Mouse (Mus musculus) ovary, postnatal 10 days (tissue): ENCODE data around the gene Mllt3.

Experiments used
- DNase-seq: peaks from one replicate; pipeline ENCODE4 v3.0.0; 2022; ENCODE audit warnings: low spot score

Mllt3 gene

GRCm38 (mm10) chr4:87953268-87953667 lies 79.9 kb downstream of the Mllt3 start:
- no peak for DNase-seq

DNA sequence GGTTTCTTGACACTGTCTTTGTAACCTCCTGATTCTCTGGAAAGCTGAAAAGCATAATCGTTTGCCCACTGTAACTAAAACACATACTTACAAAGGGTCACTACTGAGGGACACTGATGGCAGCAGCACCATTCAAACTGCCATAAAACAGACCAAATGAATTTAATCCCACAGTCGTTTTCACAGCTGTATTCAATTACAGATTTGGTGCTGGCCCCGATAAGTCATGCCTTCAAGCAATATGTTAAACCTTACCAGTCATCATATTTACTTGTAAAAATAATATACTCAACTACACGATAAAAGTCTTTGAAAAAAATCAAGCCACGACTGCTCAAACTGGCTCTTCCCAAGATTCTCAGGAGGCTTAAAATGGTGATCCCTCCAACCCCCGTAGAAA lies 83.7 kb downstream of the Mllt3 start:
- DNase-seq = no peak

- no peak for DNase-seq
Measured at GRCm38 (mm10) chr4:87944320-87944719, 88.8 kb downstream of the Mllt3 start.

- no peak for DNase-seq
Measured at GRCm38 (mm10) chr4:87942921-87943403, 90.2 kb downstream of the Mllt3 start.

- DNase-seq = no peak
Measured at GRCm38 (mm10) chr4:87939474-87940154, 93.5 kb downstream of the Mllt3 start.

GRCm38 (mm10) chr4:87936326-87936725 lies 96.8 kb downstream of the Mllt3 start:
- no peak for DNase-seq

DNA sequence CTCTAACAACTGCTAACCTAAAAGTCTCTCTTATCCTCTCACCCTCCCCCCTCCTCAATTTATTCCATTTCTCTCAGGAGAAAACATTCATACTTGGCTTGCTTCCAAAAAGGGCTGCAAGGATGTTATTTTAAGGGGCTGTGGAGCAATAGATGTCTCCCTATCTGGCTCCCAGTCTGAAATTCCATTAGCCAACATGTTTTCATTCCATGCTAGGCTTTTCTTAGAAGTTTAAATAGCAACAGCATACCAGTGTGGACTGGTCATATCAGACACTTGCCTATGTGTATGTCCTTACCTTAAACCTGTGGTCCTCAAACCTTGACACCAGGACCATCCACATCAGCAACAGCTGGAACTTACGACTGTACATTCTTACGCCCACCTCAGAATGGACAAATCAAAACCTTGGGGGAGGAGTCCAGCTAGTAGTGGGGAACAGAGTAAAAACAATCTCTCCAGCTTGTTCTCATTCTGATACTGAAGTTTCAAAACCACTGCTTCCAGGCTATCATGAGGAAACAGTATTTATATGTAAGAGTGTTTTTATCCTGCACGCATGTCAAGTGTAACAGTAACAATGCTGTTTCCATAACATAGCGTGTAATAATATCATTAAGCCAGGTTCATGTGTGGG lies 99.3 kb downstream of the Mllt3 start:
- DNase-seq = no peak

DNA sequence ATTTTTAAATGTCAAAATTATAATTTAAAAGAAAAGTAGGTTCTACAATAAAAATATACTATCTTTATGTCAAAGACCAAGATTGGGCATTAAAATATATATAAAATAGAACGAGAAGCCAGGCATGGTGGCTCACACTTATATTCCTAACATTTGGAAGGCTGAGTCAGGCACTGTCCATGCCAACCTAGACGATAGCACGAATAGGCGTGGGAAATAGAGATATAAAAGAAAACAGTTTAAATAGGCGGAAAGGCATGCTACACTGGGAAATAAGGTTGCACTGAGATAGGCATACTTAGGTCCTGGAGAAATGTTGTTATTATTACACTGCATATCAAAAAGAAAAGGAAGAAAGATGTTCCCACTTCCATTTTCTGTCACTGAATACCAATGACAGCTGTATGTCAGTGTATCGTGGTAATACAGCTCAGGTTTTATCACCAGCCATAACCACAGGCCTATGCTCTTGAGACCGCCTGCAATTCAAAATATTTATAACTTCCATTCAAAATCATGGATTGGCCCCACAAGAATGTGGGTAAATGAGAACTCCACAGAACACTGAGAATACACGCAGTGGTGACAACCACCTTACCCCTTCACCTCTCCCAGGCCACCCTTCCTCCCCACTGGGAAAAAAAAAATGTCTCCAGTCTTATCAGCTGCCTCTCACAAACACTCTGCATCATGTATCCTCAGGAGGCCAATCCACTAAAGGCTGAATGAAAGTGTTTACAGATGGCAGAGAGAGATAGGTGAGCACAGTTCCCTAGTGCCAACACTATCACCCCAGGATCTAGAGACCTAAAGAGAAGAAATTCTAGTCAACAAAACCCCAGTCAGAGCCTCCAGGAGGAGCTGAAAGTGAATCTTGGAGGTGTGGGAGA lies 102.6 kb downstream of the Mllt3 start:
- no peak for DNase-seq

DNA sequence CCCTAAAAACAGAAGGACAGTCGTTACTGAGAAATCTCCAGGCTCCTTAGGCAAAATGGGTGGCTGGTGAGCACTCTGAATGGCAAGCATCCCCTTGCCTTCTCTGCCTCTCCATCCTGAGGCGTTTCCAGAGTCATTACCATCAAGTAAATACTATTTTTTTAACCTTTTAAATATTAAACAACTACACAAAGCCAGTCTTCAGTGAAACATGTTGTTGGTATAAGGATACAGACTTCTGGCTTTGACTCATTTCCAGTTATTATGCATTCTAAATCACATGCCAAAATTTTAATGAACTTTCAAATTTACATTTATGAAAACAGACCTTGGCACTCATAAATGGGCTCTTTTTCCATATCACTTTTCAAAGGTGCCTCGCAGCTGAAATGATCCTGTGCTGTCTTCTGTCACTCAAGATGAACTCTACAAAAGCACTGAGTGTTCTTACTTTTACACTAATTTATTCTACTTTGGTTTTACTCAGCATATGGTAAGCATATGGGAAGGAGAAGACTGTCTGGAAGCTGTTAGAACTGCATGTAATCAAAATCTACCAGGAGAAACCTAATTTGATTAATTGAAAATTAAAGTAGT lies 104.5 kb downstream of the Mllt3 start:
- DNase-seq = no peak

DNA sequence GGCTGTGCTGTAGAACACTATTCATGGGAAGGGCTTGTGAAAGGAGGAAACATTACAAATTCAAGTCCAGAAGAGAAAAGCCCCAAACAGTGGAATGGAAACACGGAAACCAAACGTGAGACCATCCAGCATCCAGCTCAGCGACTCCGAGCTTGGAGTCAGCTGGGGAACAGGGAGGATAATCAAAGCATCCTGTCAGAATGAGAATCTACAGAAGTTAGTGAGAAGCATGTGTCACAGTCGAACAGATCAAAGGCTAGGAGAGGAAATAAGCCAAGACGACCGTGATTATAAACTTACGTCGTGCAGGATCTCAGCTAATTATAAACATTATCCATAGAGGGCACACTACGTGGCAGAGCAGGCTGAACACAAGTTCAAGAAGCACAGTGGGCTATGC lies 105.8 kb downstream of the Mllt3 start:
- DNase-seq = no peak

- no peak for DNase-seq
Measured at GRCm38 (mm10) chr4:87920664-87921063, 112.5 kb downstream of the Mllt3 start.

DNA sequence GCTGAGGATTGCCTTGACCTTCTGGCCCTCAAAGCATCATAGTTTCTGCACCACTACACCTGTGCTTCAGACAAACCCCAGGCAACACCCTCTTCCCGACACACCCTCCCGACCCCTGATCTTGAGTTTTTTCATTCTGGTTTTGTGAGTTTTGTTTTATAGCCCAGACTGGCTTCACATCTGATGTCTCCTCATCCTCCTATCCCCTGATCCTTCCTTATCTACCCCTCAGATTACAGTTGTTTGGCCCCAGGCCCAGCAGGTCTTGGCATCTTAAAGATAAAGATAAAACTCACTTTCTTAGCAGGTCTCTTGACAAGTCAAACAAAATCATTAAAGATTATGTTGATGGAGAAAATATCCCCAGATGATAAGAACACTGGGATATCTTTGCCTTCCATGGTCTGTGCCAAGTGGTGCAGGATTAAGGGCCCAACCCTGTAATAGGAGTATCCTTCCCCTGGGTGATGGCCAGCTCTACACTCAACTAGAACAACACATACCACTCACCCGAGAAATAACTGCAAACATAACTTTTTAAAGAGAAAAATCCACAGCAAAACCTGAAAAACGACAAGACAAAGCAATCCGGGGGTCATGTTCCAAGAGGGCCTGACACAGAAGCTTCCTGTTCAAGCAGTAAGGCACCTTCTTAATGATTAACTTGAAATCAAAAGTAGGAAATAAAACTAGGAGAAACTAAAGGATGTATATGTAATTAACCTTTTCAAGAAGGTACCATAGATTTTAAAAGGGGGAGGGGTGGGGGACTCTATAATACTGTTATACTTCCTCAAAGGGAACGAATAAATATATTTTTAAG lies 121.8 kb downstream of the Mllt3 start:
- DNase-seq = no peak

GRCm38 (mm10) chr4:87905149-87905771 lies 127.9 kb downstream of the Mllt3 start:
- DNase-seq = no peak

GRCm38 (mm10) chr4:87904722-87905121 lies 128.4 kb downstream of the Mllt3 start:
- DNase-seq = no peak

DNA sequence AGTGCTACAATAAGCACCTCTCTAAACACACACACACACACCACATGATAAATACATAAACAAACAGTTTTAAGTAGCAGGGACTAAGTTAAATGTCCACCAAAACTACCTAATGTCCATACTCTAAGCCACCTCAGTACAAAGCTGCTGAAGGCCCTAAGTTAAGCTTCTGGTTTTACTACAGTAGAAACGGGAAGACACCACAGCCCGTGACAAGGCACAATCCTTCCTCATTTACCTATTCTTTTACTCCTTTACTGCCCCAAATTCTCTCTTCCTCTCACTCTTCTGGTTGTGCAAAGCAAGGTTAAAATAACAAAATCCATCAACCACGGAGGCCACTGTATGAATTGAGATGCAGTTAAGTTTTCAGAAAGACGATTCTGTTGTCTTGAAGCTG lies 130.6 kb downstream of the Mllt3 start:
- DNase-seq = no peak

DNA sequence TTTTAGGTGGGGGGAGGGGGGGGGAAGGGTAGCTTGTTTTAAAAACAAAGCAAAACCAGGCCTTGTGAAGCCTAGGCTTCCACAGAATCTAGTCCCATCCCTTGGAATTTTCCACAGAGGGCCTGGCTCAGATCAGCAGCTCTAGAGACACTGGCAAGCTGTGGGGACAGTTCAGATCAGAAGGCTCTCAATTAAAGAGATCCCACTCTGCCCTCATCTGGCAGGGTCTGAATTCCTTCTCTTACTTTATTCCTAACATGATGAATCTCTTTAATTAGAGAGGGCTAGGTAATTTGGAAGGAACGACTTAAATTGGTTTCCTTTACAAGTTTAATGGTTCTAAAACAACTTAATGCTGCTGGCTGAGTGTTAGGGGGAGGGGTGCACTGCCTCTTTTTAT lies 132.0 kb downstream of the Mllt3 start:
- DNase-seq = no peak

DNA sequence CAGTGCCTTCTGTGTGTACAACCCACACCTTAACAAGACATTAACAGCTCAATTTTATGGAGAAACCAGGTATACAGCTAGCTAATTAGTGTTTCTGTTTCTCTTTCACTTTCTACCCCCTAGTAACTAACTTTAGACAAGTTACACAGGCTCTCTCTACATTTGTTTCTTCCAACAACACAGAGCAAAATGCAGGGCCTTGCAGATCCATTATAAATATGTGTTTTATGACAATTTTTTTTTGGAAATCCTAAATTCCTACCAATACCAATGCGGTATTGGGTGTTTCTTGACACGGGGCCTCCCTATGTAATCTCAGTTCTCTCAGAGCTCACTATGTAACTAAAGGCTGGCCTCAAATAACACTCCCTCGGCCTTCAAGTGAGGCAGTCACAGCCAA lies 139.7 kb downstream of the Mllt3 start:
- no peak for DNase-seq

GRCm38 (mm10) chr4:87893012-87893411 lies 140.2 kb downstream of the Mllt3 start:
- no peak for DNase-seq

DNA sequence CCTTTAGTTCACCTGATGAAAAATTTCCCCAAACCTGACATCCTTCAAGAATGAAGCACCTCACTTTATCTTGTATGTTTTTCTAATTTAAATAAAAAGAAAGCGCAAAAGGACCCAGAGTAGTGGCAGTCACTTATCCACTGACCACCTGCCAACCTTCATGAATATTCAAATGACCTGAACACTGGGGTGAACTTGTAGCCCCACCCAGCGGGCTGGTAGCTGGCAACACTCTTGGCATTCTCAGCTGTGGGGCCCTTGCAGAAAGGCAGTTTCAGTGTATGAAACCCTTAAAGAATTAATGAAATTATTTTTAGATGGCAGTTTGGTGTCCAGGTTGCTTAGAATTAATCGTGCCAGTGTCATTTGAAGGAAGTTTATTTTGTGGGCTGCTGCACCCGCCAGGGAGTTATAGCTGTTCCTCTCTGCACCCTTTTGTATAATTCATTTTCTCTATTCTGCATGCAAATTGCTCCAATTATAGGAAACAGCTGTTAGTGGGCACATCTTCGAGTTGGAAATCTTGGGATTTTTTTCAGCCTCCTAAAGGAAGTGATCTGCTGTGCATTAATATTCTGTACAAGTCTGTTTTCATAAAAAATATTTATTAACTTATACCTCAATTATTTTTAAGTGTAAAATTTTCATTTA lies 149.8 kb downstream of the Mllt3 start:
- no peak for DNase-seq

- no peak for DNase-seq
Measured at GRCm38 (mm10) chr4:87881995-87882394, 151.2 kb downstream of the Mllt3 start.

GRCm38 (mm10) chr4:87881583-87881982 lies 151.6 kb downstream of the Mllt3 start:
- DNase-seq = no peak
